In the genomic region with DNA sequence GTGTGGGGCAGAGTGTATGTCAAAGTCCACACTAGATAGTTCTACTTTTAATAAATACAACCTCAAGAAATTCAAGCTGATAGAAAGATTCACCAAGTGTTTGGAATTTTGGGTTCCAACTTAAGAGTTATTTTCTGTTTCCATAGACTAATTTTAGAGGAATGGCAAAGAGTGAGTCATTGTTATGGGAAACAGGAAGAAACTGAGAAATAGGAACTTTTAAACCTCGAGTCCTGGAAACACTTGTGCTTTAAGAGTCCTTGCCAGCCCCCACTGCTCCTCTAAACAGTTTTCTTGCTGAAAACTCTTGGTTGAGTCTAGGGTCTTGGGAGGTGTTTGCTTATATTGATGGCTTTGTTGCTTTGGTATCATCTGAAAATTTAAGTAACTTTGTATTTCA, we compare ENCODE assay signal across 25 mouse cellular contexts. TPM values are rescaled to one million over a fixed set of nuclear protein-coding genes. Genes with fewer than 3 reads are reported as not detected.
DNase-seq lines count a peak whose midpoint lies in the region; ATAC-seq and TF ChIP-seq lines count a peak whose summit lies in the region.
"Had no signal": no experiment of that assay in that cellular context is flagged by ENCODE, and none has a peak within 500 bp of the region (broad histone marks: within the 10 kb centered on the region; RNA-seq: fewer than 3 reads in every experiment).

No protein-coding gene starts in this region.

- H3K9me3 ChIP-seq in heart, embryonic 16.5 days (replicated peaks; ENCODE audit: control insufficient read depth, low read length) = no peaks in the 10 kb centered on the region
- no peaks in the 10 kb centered on the region for H3K9me3 ChIP-seq in heart, embryonic 12.5 days (replicated peaks)
- H3K9me3 ChIP-seq in limb, embryonic 10.5 days (replicated peaks) = no peaks in the 10 kb centered on the region
- H3K9me3 ChIP-seq: embryonic facial prominence, embryonic 12.5 days; embryonic facial prominence, embryonic 15.5 days; forebrain, embryonic 13.5 days; heart, embryonic 13.5 days; hindbrain, embryonic 12.5 days; hindbrain, embryonic 15.5 days had no signal

- no peak for ATAC-seq in heart, embryonic 16.5 days (replicated peaks; ENCODE audit: extremely low read depth, insufficient read depth, low FRiP score)
- no peak for ATAC-seq in heart, embryonic 12.5 days (ENCODE audit: insufficient number of reproducible peaks, low FRiP score)
- ATAC-seq: CD4-positive, CD25-positive, alpha-beta regulatory T cell, adult 4 months; forebrain, embryonic 13.5 days; forebrain, embryonic 16.5 days; intestine, postnatal 0 days; Patski had no signal

- peak overlapping the region; percentile 10; the same call in 1 of the 2 replicates for H3K27ac ChIP-seq in heart, embryonic 16.5 days (ENCODE audit: low read length)
- H3K27ac ChIP-seq in heart, embryonic 12.5 days (ENCODE audit: poor library complexity, severe bottlenecking) = no peak overlapping the region
- H3K27ac ChIP-seq in olfactory bulb, adult 2 months (ENCODE audit: insufficient read depth, low read depth, low read length) = peak overlapping the region; percentile 82
- H3K27ac ChIP-seq in limb, embryonic 10.5 days = no peak overlapping the region
- H3K27ac ChIP-seq: embryonic facial prominence, embryonic 12.5 days; embryonic facial prominence, embryonic 15.5 days; forebrain, embryonic 13.5 days; heart, embryonic 13.5 days; hindbrain, embryonic 12.5 days; hindbrain, embryonic 15.5 days had no signal

- WGBS in heart, embryonic 16.5 days = 39% methylated on average over 1 of the region's 1 CpGs
- WGBS in heart, embryonic 12.5 days = 61% methylated on average over 1 of the region's 1 CpGs
- WGBS in olfactory bulb, adult 2 months = 19% methylated on average over 1 of the region's 1 CpGs
- WGBS in limb, embryonic 10.5 days = 86% methylated on average over 1 of the region's 1 CpGs

- H3K9ac ChIP-seq in heart, embryonic 16.5 days (ENCODE audit: low read length) = no peak overlapping the region
- no peak overlapping the region for H3K9ac ChIP-seq in heart, embryonic 12.5 days
- H3K9ac ChIP-seq: embryonic facial prominence, embryonic 12.5 days; embryonic facial prominence, embryonic 15.5 days; forebrain, embryonic 13.5 days; heart, embryonic 13.5 days; hindbrain, embryonic 12.5 days; hindbrain, embryonic 15.5 days had no signal

- no peak overlapping the region for H3K4me2 ChIP-seq in heart, embryonic 16.5 days (ENCODE audit: low read depth, low read length)
- H3K4me2 ChIP-seq in heart, embryonic 12.5 days = no peak overlapping the region
- H3K4me2 ChIP-seq: embryonic facial prominence, embryonic 12.5 days; embryonic facial prominence, embryonic 15.5 days; forebrain, embryonic 13.5 days; heart, embryonic 13.5 days; hindbrain, embryonic 12.5 days; hindbrain, embryonic 15.5 days had no signal

- peaks cover 8% of the 10 kb centered on the region for H3K36me3 ChIP-seq in heart, embryonic 16.5 days (ENCODE audit: control insufficient read depth, insufficient read depth)
- H3K36me3 ChIP-seq in heart, embryonic 12.5 days = peaks cover 31% of the 10 kb centered on the region
- peaks cover 41% of the 10 kb centered on the region for H3K36me3 ChIP-seq in limb, embryonic 10.5 days

- no peak overlapping the region for H3K4me3 ChIP-seq in heart, embryonic 16.5 days (ENCODE audit: low read length)
- H3K4me3 ChIP-seq in heart, embryonic 12.5 days = no peak overlapping the region
- no peak overlapping the region for H3K4me3 ChIP-seq in olfactory bulb, adult 2 months (ENCODE audit: insufficient read depth, low read depth, low read length)
- H3K4me3 ChIP-seq in limb, embryonic 10.5 days = no peak overlapping the region
- H3K4me3 ChIP-seq: embryonic facial prominence, embryonic 12.5 days; embryonic facial prominence, embryonic 15.5 days; erythroblast, embryonic 14.5 days; forebrain, embryonic 13.5 days; heart, embryonic 13.5 days; hindbrain, embryonic 12.5 days; hindbrain, embryonic 15.5 days had no signal

- TF ChIP-seq CTCF in olfactory bulb, adult 2 months (IDR thresholded peaks at IDR 0.05; ENCODE audit: insufficient read depth, low read depth, low read length) = no peak

- no peaks in the 10 kb centered on the region for H3K27me3 ChIP-seq in heart, embryonic 16.5 days (ENCODE audit: control insufficient read depth, insufficient read depth, low read length)
- no peaks in the 10 kb centered on the region for H3K27me3 ChIP-seq in heart, embryonic 12.5 days (replicated peaks)
- H3K27me3 ChIP-seq in limb, embryonic 10.5 days (ENCODE audit: low read depth, poor library complexity, severe bottlenecking) = no peaks in the 10 kb centered on the region
- H3K27me3 ChIP-seq: embryonic facial prominence, embryonic 12.5 days; embryonic facial prominence, embryonic 15.5 days; forebrain, embryonic 13.5 days; heart, embryonic 13.5 days; hindbrain, embryonic 12.5 days; hindbrain, embryonic 15.5 days; Patski had no signal

- no peak for TF ChIP-seq POLR2A in olfactory bulb, adult 2 months (IDR thresholded peaks at IDR 0.05; ENCODE audit: insufficient read depth, low read depth, low read length)

- DNase-seq in Muller cell, postnatal 12 days (ENCODE audit: inconsistent ontology term) = peak; percentile 31
- DNase-seq in brain, adult 2 months (ENCODE audit: low read depth, low spot score) = peak; percentile 61
- no peak for DNase-seq in kidney, adult 8-10 months
- no peak for DNase-seq in limb, embryonic 10.5 days (ENCODE audit: low spot score)
- DNase-seq: adrenal gland, adult 2 months; adrenal gland, postnatal 14 days; cerebellum, adult 18-20 months; cerebellum, adult 9-10 months; cerebellum, postnatal 14 days; gastrocnemius, postnatal 25 days; heart, adult 18-20 months had no signal

- 0 out of 2 replicates have a peak, but pooled peaks cover 5% of the 10 kb centered on the region for H3K4me1 ChIP-seq in heart, embryonic 16.5 days (ENCODE audit: control insufficient read depth, insufficient read depth, low read length)
- H3K4me1 ChIP-seq in heart, embryonic 12.5 days (replicated peaks) = peaks cover 10% of the 10 kb centered on the region
- H3K4me1 ChIP-seq in olfactory bulb, adult 2 months (ENCODE audit: control insufficient read depth, insufficient read depth, low read length) = peaks cover 19% of the 10 kb centered on the region
- peaks cover 3% of the 10 kb centered on the region; the same call in 1 of the 2 replicates for H3K4me1 ChIP-seq in limb, embryonic 10.5 days
- H3K4me1 ChIP-seq: forebrain, embryonic 13.5 days; hindbrain, embryonic 12.5 days; hindbrain, embryonic 15.5 days had no signal

RNA-seq across cellular contexts. Expression of a gene that starts 49.9 kb away (rescaled TPM):
- 8.5 and 9.0 TPM in 2 replicates for polyA plus RNA-seq in heart, embryonic 16.5 days (2015; fragmentation: Nextera tagmentation; extraction: Ambion mirVana)
- 4.5 and 5.4 TPM in 2 replicates for polyA plus RNA-seq in heart, embryonic 12.5 days (2016; fragmentation: Nextera tagmentation; extraction: Ambion mirVana)
- polyA plus RNA-seq in olfactory bulb, adult 2 months (2012; ENCODE audit: insufficient read depth, insufficient read length, low replicate concordance, missing spikeins) = not detected in 2 replicates
- 5.9 and 6.9 TPM in 2 replicates for polyA plus RNA-seq in limb, embryonic 10.5 days (2016; fragmentation: Nextera tagmentation; extraction: Ambion mirVana)
- polyA plus RNA-seq: erythroblast, embryonic 14.5 days had no signal

Comparison
In these comparisons a context has a peak if more than half of its experiments do, and no peak if none do; other contexts are left out.
1. H3K27ac ChIP-seq: peak in heart, embryonic 16.5 days (single experiment) and olfactory bulb, adult 2 months (single experiment); none in heart, embryonic 12.5 days (single experiment) and limb, embryonic 10.5 days (single experiment).
2. DNase-seq: peak in Muller cell, postnatal 12 days (single experiment) and brain, adult 2 months (single experiment); none in kidney, adult 8-10 months (0 of 2) and limb, embryonic 10.5 days (single experiment).